Mouse (Mus musculus): ENCODE data around the gene Bbip1. TPM values are rescaled to one million over a fixed set of nuclear protein-coding genes. Genes with fewer than 3 reads are reported as not detected.
"Not testable (repeated sequence)": the region's sequence is repeated elsewhere in the genome, so short reads cannot be mapped to it uniquely, and the experiment has no call there.

Gene Bbip1
- polyA plus RNA-seq, 1 experiment = 17.8 TPM

GRCm38 (mm10) chr19:53982041-53982440 is 37.6 kb upstream of the Bbip1 start:
- peaks cover 62% of the 10 kb centered on the region for H3K79me3 ChIP-seq (ENCODE audit: low read depth)
- H3K36me3 ChIP-seq (ENCODE audit: control insufficient read depth, insufficient read depth) = no peaks in the 10 kb centered on the region
- H3K4me3 ChIP-seq (ENCODE audit: insufficient read depth, poor library complexity, severe bottlenecking) = no peak overlapping the region
- no peaks in the 10 kb centered on the region for H3K27me3 ChIP-seq (ENCODE audit: control insufficient read depth, insufficient read depth, insufficient read length)
- H3K79me2 ChIP-seq (ENCODE audit: control insufficient read depth, insufficient read depth) = peaks cover 78% of the 10 kb centered on the region
- no peak overlapping the region for H3ac ChIP-seq (ENCODE audit: control insufficient read depth, insufficient read length, low read depth)
- no peak for TF ChIP-seq FOSL1 (IDR thresholded peaks at IDR 0.05; ENCODE audit: insufficient read depth, low read length, poor library complexity, severe bottlenecking)
- no peak for TF ChIP-seq MYOG (IDR thresholded peaks at IDR 0.05; ENCODE audit: control insufficient read depth, extremely low read depth, insufficient read length)

- H3K36me3 ChIP-seq (ENCODE audit: control insufficient read depth, insufficient read depth) = no peaks in the 10 kb centered on the region
Measured at GRCm38 (mm10) chr19:53973656-53974055, 29.2 kb upstream of the Bbip1 start.

GRCm38 (mm10) chr19:53971938-53972337 is 27.5 kb upstream of the Bbip1 start:
- H3K36me3 ChIP-seq (ENCODE audit: control insufficient read depth, insufficient read depth) = no peaks in the 10 kb centered on the region
- H3K79me3 ChIP-seq (ENCODE audit: low read depth) = peaks cover 49% of the 10 kb centered on the region

More at GRCm38 (mm10) chr19:53973656-53974055, 29.2 kb upstream of the Bbip1 start:
- Histone ChIP-seq H3K4me3 (ENCODE audit: insufficient read depth, poor library complexity, severe bottlenecking) (no peak overlapping the region), H3ac (ENCODE audit: control insufficient read depth, insufficient read length, low read depth) (no peak overlapping the region), H3K79me2 (ENCODE audit: control insufficient read depth, insufficient read depth) (peaks cover 94% of the 10 kb centered on the region), H3K79me3 (ENCODE audit: low read depth) (peaks cover 52% of the 10 kb centered on the region), H3K27me3 (ENCODE audit: control insufficient read depth, insufficient read depth, insufficient read length) (no peaks in the 10 kb centered on the region)
- TF ChIP-seq CTCF (IDR thresholded peaks at IDR 0.05; ENCODE audit: control insufficient read depth, insufficient read depth, insufficient read length) (no peak), MYOD1 (IDR thresholded peaks at IDR 0.05; ENCODE audit: control insufficient read depth, insufficient read length, low read depth) (no peak), CEBPB (IDR thresholded peaks at IDR 0.05; ENCODE audit: low read depth) (no peak), MAX (IDR thresholded peaks at IDR 0.05) (no peak), USF1 (IDR thresholded peaks at IDR 0.05; ENCODE audit: low read depth) (no peak), MYOG (IDR thresholded peaks at IDR 0.05; ENCODE audit: control insufficient read depth, extremely low read depth, insufficient read length) (no peak)

GRCm38 (mm10) chr19:53969226-53969625 is 24.8 kb upstream of the Bbip1 start:
- peaks cover 97% of the 10 kb centered on the region for H3K79me2 ChIP-seq (ENCODE audit: control insufficient read depth, insufficient read depth)
- no peaks in the 10 kb centered on the region for H3K27me3 ChIP-seq (ENCODE audit: control insufficient read depth, insufficient read depth, insufficient read length)
- TF ChIP-seq MAX (IDR thresholded peaks at IDR 0.05) = no peak
- TF ChIP-seq FOSL1 (IDR thresholded peaks at IDR 0.05; ENCODE audit: insufficient read depth, low read length, poor library complexity, severe bottlenecking) = no peak
- no peak for TF ChIP-seq USF1 (IDR thresholded peaks at IDR 0.05; ENCODE audit: low read depth)
- TF ChIP-seq MYOG (IDR thresholded peaks at IDR 0.05; ENCODE audit: control insufficient read depth, extremely low read depth, insufficient read length) = no peak
- no peak for TF ChIP-seq CTCF (IDR thresholded peaks at IDR 0.05; ENCODE audit: control insufficient read depth, insufficient read depth, insufficient read length)
- TF ChIP-seq CEBPB (IDR thresholded peaks at IDR 0.05; ENCODE audit: low read depth) = no peak
- no peak for TF ChIP-seq MYOD1 (IDR thresholded peaks at IDR 0.05; ENCODE audit: control insufficient read depth, insufficient read length, low read depth)
- no peaks in the 10 kb centered on the region for H3K36me3 ChIP-seq (ENCODE audit: control insufficient read depth, insufficient read depth)
- peaks cover 51% of the 10 kb centered on the region for H3K79me3 ChIP-seq (ENCODE audit: low read depth)
- no peak overlapping the region for H3K4me3 ChIP-seq (ENCODE audit: insufficient read depth, poor library complexity, severe bottlenecking)
- H3ac ChIP-seq (ENCODE audit: control insufficient read depth, insufficient read length, low read depth) = no peak overlapping the region

More at GRCm38 (mm10) chr19:53971938-53972337, 27.5 kb upstream of the Bbip1 start:
- H3K79me2 ChIP-seq (ENCODE audit: control insufficient read depth, insufficient read depth) = peaks cover 94% of the 10 kb centered on the region
- no peak overlapping the region for H3ac ChIP-seq (ENCODE audit: control insufficient read depth, insufficient read length, low read depth)
- no peaks in the 10 kb centered on the region for H3K27me3 ChIP-seq (ENCODE audit: control insufficient read depth, insufficient read depth, insufficient read length)
- H3K4me3 ChIP-seq (ENCODE audit: insufficient read depth, poor library complexity, severe bottlenecking) = no peak overlapping the region
- TF ChIP-seq MYOG (IDR thresholded peaks at IDR 0.05; ENCODE audit: control insufficient read depth, extremely low read depth, insufficient read length) = no peak
- no peak for TF ChIP-seq CEBPB (IDR thresholded peaks at IDR 0.05; ENCODE audit: low read depth)
- no peak for TF ChIP-seq MAX (IDR thresholded peaks at IDR 0.05)
- TF ChIP-seq CTCF (IDR thresholded peaks at IDR 0.05; ENCODE audit: control insufficient read depth, insufficient read depth, insufficient read length) = no peak
- no peak for TF ChIP-seq USF1 (IDR thresholded peaks at IDR 0.05; ENCODE audit: low read depth)
- no peak for TF ChIP-seq FOSL1 (IDR thresholded peaks at IDR 0.05; ENCODE audit: insufficient read depth, low read length, poor library complexity, severe bottlenecking)

GRCm38 (mm10) chr19:53964910-53965633 is 20.6 kb upstream of the Bbip1 start:
- Histone ChIP-seq H3K79me2 (ENCODE audit: control insufficient read depth, insufficient read depth) (peaks cover 100% of the 10 kb centered on the region), H3K79me3 (ENCODE audit: low read depth) (peaks cover 73% of the 10 kb centered on the region), H3K27me3 (ENCODE audit: control insufficient read depth, insufficient read depth, insufficient read length) (no peaks in the 10 kb centered on the region), H3K36me3 (ENCODE audit: control insufficient read depth, insufficient read depth) (peaks cover 2% of the 10 kb centered on the region), H3ac (ENCODE audit: control insufficient read depth, insufficient read length, low read depth) (no peak overlapping the region), H3K4me3 (ENCODE audit: insufficient read depth, poor library complexity, severe bottlenecking) (no peak overlapping the region)
- TF ChIP-seq CTCF (IDR thresholded peaks at IDR 0.05; ENCODE audit: control insufficient read depth, insufficient read depth, insufficient read length) (no peak), FOSL1 (IDR thresholded peaks at IDR 0.05; ENCODE audit: insufficient read depth, low read length, poor library complexity, severe bottlenecking) (no peak), MYOD1 (IDR thresholded peaks at IDR 0.05; ENCODE audit: control insufficient read depth, insufficient read length, low read depth) (no peak), MYOG (IDR thresholded peaks at IDR 0.05; ENCODE audit: control insufficient read depth, extremely low read depth, insufficient read length) (no peak), USF1 (IDR thresholded peaks at IDR 0.05; ENCODE audit: low read depth) (no peak), MAX (IDR thresholded peaks at IDR 0.05) (no peak), CEBPB (IDR thresholded peaks at IDR 0.05; ENCODE audit: low read depth) (no peak)

GRCm38 (mm10) chr19:53964347-53964746 is 19.9 kb upstream of the Bbip1 start:
- H3ac ChIP-seq (ENCODE audit: control insufficient read depth, insufficient read length, low read depth); H3K27me3 ChIP-seq (ENCODE audit: control insufficient read depth, insufficient read depth, insufficient read length); H3K4me3 ChIP-seq (ENCODE audit: insufficient read depth, poor library complexity, severe bottlenecking); H3K36me3 ChIP-seq (ENCODE audit: control insufficient read depth, insufficient read depth): not testable (repeated sequence)
- peaks cover 100% of the 10 kb centered on the region for H3K79me2 ChIP-seq (ENCODE audit: control insufficient read depth, insufficient read depth)
- peaks cover 74% of the 10 kb centered on the region for H3K79me3 ChIP-seq (ENCODE audit: low read depth)
